Mouse (Mus musculus): Measurements from ENCODE around the gene Mpp2. TPM values are rescaled to one million over a fixed set of nuclear protein-coding genes. Genes with fewer than 3 reads are reported as not detected.

The Mpp2 gene
- total RNA-seq, 2 experiments from 2014 or later = 147 to 149 TPM

- DNase-seq (ENCODE audit: low spot score in 2 of 2) = no peak
- H3K27ac ChIP-seq = no peak overlapping the region
- H3K4me3 ChIP-seq = no peak overlapping the region; the same call in 1 of the 2 replicates
- TF ChIP-seq CTCF (conservative IDR thresholded peaks at IDR 0.05) = no peak
Observed at GRCm38 (mm10) chr11:102096446-102096845, 8.1 kb upstream of the Mpp2 start.

DNA sequence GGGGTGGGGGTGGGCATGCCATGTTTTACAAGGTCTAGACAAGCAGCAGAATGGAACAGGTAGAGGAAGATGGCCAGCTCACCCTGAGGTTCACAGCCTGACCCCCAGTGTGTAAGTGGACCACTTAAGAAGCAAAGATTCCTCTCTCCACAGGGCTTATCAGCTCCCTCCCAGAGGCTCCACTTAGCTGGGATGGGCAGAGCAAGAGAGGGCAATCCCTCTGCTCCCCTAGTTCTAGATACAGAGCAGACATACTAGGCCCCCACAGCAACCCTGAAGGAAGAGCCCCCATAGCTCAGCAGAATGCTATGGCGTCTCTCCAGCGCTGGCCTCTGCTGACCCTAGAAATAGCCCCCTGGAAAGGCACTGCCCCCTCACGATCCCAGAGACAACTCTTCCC is 7.4 kb upstream of the Mpp2 start:
- Histone ChIP-seq H3K27ac (no peak overlapping the region), H3K4me3 (no peak overlapping the region)
- TF ChIP-seq CTCF (conservative IDR thresholded peaks at IDR 0.05) = no peak
- DNase-seq (ENCODE audit: low spot score in 2 of 2) = no peak

DNA sequence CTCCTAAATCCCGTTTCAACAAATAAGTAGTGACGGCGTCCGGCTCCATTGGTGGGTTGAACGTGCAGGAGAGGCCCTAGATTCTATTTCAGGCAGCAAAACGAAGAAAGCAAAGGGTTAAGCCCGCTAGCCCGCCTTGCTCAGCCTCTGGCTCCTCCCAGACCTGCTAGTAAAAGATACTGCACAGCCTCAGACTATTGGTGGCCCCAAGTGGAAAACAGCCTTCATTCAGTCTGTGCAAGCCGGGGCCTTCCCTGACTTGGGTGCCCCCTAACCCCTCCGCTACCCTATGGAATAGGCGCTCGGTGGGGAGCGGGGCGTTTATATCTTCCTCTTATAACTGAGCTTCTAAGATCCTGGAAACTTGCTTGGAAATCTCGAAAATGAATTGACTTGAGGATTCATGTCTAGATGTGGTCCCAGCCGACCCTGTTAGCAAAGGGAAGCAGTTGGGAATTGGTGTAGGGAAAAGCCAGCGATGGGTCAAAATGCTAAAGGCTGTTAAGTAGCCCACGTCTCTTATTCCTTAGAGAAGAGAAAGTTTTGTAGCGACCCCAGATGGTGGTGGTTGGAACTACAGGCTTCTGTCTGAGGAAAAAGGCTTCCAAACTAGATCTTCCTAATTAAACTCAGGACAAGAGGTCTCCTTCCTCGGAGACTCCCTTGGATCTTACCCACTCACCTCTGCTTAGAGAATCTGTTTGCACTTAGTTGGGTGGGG is 933 bp upstream of the Mpp2 start:
- peak overlapping the region; percentile 99 for H3K27ac ChIP-seq
- peak overlapping the region; percentile 94 for H3K4me3 ChIP-seq
- peak; percentile 89 for TF ChIP-seq CTCF (conservative IDR thresholded peaks at IDR 0.05)
- DNase-seq (ENCODE audit: low spot score in 2 of 2) = peak; percentile 65 to 74

GRCm38 (mm10) chr11:102087081-102087751 is 1.1 kb downstream of the Mpp2 start:
- no peak for TF ChIP-seq CTCF (conservative IDR thresholded peaks at IDR 0.05)
- DNase-seq (ENCODE audit: low spot score in 2 of 2) = peak; percentile 79 to 82
- H3K4me3 ChIP-seq = peak overlapping the region; percentile 94
- peak overlapping the region; percentile 99 for H3K27ac ChIP-seq

- H3K27ac ChIP-seq = peak overlapping the region; percentile 99
- DNase-seq (ENCODE audit: low spot score in 2 of 2) = peak; percentile 74 to 88
- H3K4me3 ChIP-seq = peak overlapping the region; percentile 94
- peak; percentile 64 for TF ChIP-seq CTCF (conservative IDR thresholded peaks at IDR 0.05)
Observed at GRCm38 (mm10) chr11:102086331-102086730, 2.0 kb downstream of the Mpp2 start.

DNA sequence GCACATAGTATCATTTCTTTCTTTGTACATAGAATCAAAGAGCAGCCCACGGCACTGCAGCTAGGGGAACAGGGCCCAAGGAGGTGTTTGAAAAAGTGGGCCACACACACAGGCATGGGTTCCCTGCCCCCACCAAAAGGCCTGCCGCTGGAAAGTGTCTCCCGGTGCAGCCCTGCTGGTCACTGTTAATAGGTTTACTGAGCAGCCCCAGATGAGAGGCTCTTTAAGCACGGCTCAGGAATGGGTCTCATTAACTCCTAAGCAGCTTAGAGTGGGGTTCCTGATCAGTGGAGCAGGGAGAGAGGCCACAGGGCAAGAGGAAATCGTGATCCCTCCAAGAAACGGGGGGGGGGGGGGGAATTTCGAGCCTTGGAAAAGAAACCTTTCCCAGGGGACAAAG is 4.2 kb downstream of the Mpp2 start:
- H3K27ac ChIP-seq = no peak overlapping the region
- no peak for TF ChIP-seq CTCF (conservative IDR thresholded peaks at IDR 0.05)
- DNase-seq (ENCODE audit: low spot score in 2 of 2) = no peak
- no peak overlapping the region for H3K4me3 ChIP-seq

DNA sequence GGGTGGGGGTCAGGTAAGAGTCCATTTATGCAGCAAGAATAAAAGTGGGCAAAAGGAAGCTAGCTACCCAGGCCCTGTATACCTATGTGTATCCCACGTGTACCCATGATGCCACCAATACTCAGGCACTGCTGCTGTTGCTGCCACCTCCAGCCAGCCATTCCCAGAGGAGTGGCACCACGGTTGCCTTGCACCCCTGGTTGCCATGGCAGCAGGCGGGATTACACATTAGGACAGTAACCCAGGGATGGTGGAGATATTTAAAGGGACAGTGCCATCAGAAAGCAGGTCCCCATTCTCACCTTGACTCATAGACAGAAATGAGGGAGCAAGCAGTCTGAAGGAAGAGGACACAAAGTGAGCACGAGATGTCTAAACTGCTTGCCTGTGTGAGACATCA is 5.1 kb downstream of the Mpp2 start:
- peak in 1 of 2 experiments; percentile 29 for DNase-seq (ENCODE audit: low spot score in 2 of 2)
- TF ChIP-seq CTCF (conservative IDR thresholded peaks at IDR 0.05) = no peak
- peak overlapping the region; percentile 32 for H3K27ac ChIP-seq
- no peak overlapping the region; the same call in 1 of the 2 replicates for H3K4me3 ChIP-seq

GRCm38 (mm10) chr11:102082322-102082721 is 6.0 kb downstream of the Mpp2 start:
- 0 out of 2 replicates have a peak, but pooled peaks have one; percentile 6 for TF ChIP-seq CTCF (conservative IDR thresholded peaks at IDR 0.05)
- peak overlapping the region; percentile 79 for H3K27ac ChIP-seq
- peak; percentile 83 to 89 for DNase-seq (ENCODE audit: low spot score in 2 of 2)
- peak overlapping the region; percentile 58 for H3K4me3 ChIP-seq

DNA sequence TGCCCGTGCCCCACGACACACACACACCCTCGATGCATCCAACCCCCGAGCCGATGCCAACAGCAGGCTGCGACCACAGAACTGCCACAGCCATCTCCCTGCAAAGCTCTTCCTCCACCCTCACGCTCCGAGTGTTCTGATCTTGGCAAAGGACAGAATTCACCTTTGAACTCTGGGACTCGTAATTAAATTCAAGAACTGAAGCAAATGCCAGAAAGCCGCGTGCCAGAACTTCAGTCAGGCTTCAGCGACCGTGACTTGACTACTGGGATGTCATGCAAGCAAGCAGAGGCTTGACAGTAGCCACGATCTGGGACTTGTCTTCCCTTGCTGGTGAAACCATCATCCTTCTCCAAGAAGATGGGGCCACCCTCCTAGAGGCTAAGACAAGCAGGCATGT is 14.6 kb downstream of the Mpp2 start:
- no peak for DNase-seq (ENCODE audit: low spot score in 2 of 2)
- no peak for TF ChIP-seq CTCF (conservative IDR thresholded peaks at IDR 0.05)
- Histone ChIP-seq H3K4me3 (no peak overlapping the region), H3K27ac (no peak overlapping the region)

DNA sequence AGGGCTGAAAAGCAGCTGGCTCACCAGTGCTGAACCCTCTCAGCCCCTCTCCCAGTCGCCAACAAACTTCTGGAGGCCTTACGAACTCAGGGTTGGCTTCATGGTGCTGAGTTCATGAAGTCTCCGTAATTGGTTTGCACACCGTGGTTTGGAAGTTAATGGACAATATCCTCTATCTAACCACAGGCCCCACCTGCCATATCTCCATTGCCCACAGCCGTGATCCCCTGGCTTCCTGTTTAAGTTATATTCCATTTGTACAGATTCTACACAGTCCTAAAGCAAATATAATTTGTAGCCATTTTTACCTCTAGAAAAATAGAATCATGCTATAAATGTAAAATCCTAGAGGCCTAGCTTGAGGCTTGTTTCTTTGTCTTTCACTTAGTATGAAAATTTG is 15.6 kb downstream of the Mpp2 start:
- TF ChIP-seq CTCF (conservative IDR thresholded peaks at IDR 0.05) = no peak
- no peak for DNase-seq (ENCODE audit: low spot score in 2 of 2)
- Histone ChIP-seq H3K27ac (no peak overlapping the region), H3K4me3 (no peak overlapping the region)

GRCm38 (mm10) chr11:102070426-102070825 is 17.9 kb downstream of the Mpp2 start:
- no peak for DNase-seq (ENCODE audit: low spot score in 2 of 2)
- Histone ChIP-seq H3K4me3 (no peak overlapping the region; the same call in 1 of the 2 replicates), H3K27ac (peak overlapping the region; percentile 78)
- no peak for TF ChIP-seq CTCF (conservative IDR thresholded peaks at IDR 0.05)

DNA sequence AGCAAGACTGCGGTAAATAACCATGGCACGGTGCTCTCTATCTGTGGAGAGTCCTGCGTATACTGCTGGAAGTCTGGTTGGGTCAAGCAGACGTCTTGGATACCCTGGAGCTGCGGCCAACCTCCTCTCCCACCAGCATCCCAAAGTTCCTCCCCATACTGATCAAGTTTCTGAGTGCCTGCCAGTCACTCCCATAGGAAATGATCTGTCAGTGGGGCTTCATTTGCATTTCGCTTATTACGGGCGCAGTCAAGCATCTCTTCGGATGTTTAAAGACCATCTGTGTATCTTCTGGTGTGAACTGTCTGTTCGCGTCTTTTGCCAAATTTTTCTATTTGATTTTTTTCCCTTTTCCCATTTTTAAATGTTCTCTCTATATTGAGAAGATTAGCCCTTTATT is 18.7 kb downstream of the Mpp2 start:
- no peak for TF ChIP-seq CTCF (conservative IDR thresholded peaks at IDR 0.05)
- peak overlapping the region; percentile 78 for H3K27ac ChIP-seq
- DNase-seq (ENCODE audit: low spot score in 2 of 2) = peak; percentile 36 to 64
- H3K4me3 ChIP-seq = no peak overlapping the region

GRCm38 (mm10) chr11:102068969-102069368 is 19.3 kb downstream of the Mpp2 start:
- Histone ChIP-seq H3K27ac (peak overlapping the region; percentile 78), H3K4me3 (no peak overlapping the region)
- DNase-seq (ENCODE audit: low spot score in 2 of 2) = no peak
- TF ChIP-seq CTCF (conservative IDR thresholded peaks at IDR 0.05) = peak; percentile 72

- Histone ChIP-seq H3K4me3 (no peak overlapping the region), H3K27ac (no peak overlapping the region)
- DNase-seq (ENCODE audit: low spot score in 2 of 2) = no peak
- no peak for TF ChIP-seq CTCF (conservative IDR thresholded peaks at IDR 0.05)
Observed at GRCm38 (mm10) chr11:102063076-102063475, 25.2 kb downstream of the Mpp2 start.
